Mouse (Mus musculus) MEL (cell line): ENCODE measurements around the gene Srprb.

ENCODE experiments used
- E2F4 ChIP-seq: IDR thresholded peaks from 2 replicates; pipeline ENCODE4 v1.6.1; 2011; ENCODE audit warnings: low read depth, low read length, improper control_type of control experiment, borderline replicate concordance
- EP300 ChIP-seq, 2 experiments: IDR thresholded peaks; 2 replicates each; pipeline ENCODE4 v1.6.1; 2011; ENCODE audit warnings: improper control_type of control experiment in 2 of 2, low read length in 2 of 2, low read depth in 1 of 2, mild to moderate bottlenecking in 1 of 2
- ETS1 ChIP-seq: IDR thresholded peaks from 2 replicates; pipeline ENCODE4 v1.6.1; 2012; ENCODE audit warnings: low read depth, mild to moderate bottlenecking, inconsistent platforms, low read length, improper control_type of control experiment, moderate library complexity
- MXI1 ChIP-seq: IDR thresholded peaks from 2 replicates; pipeline ENCODE4 v1.6.1; 2011; ENCODE audit warnings: mild to moderate bottlenecking, low read depth, low read length, improper control_type of control experiment
- MYC ChIP-seq: IDR thresholded peaks from 2 replicates; pipeline ENCODE4 v1.6.1; 2011; ENCODE audit warnings: low read depth, mild to moderate bottlenecking, low read length, improper control_type of control experiment, moderate library complexity
- ZNF384 ChIP-seq: IDR thresholded peaks from 2 replicates; pipeline ENCODE4 v1.6.1; 2012; ENCODE audit warnings: low read depth, mild to moderate bottlenecking, inconsistent platforms, low read length, improper control_type of control experiment

- TF ChIP-seq ETS1 (no peak), ZNF384 (no peak), E2F4 (no peak), EP300 (IDR thresholded peaks at IDR 0.05; ENCODE audit: low read depth in 1 of 2, low read length in 2 of 2) (no peak), MYC (no peak), MXI1 (no peak)
Measured at GRCm38 (mm10) chr9:103181886-103182285, 20.1 kb downstream of the Srprb start.
